Mouse (Mus musculus) small intestine, adult 2 months (tissue): ENCODE results near the gene Gm43720.

Source experiments
- CTCF ChIP-seq: fragments of 200-500 bp; IDR thresholded peaks from 2 replicates; pipeline ENCODE4 v1.5.1; 2012; ENCODE audit warnings: low read depth, mild to moderate bottlenecking, control low read depth, inconsistent platforms, low read length, moderate library complexity, mixed read lengths; ENCODE audit not compliant: insufficient replicate concordance, insufficient read length; ENCODE audit errors: extremely low read depth
- POLR2A ChIP-seq: fragments of 200-500 bp; IDR thresholded peaks from 2 replicates; pipeline ENCODE4 v1.6.1; 2012; ENCODE audit warnings: low read depth, mild to moderate bottlenecking, control low read depth, inconsistent platforms, low read length, moderate library complexity

DNA sequence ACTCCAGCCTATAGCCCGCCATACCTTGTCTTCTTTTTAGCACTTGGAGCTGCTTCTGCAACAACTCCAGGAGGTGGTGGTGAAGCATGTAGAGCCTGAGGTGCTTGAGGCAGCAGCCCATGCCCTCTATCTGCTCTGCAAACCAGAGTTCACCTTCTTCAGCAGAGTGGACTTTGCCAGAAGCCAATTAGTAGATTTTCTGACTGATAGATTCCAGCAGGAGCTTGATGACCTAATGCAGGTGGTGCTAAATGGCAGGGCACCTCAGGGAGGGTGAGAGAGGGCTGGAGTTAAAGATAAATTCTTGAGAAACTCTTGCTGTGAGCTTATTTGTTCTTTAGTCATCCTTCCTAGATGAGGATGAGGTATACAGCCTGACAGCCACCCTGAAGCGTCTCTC, 19.9 kb upstream of the Gm43720 start:
- TF ChIP-seq POLR2A (no peak), CTCF (no peak)
